Mouse (Mus musculus) layer of hippocampus, adult 2 months (tissue): ENCODE measurements at regions not wholly inside any gene's neighbourhood (a gene's known extent, or its start where the extent isn't known, plus 50 kb on each side); places are given as distances from the start of the nearest gene placed in this dataset.

Source experiments
- DNase-seq, 2 experiments: peaks; one replicate each; pipeline ENCODE4 v3.0.0; 2022; ENCODE audit warnings: low spot score in 2 of 2
- H3K27ac ChIP-seq: fragments of 200-600 bp; 2 replicates; pipeline ENCODE4 v1.8.1; 2022
- H3K4me3 ChIP-seq: fragments of 200-600 bp; 2 replicates; pipeline ENCODE4 v1.8.1; 2022; ENCODE audit warnings: mild to moderate bottlenecking
- CTCF ChIP-seq: fragments of 200-600 bp; conservative IDR thresholded peaks from 2 replicates; pipeline ENCODE4 v1.8.1; 2022; ENCODE audit warnings: antibody characterized with exemption, mild to moderate bottlenecking, moderate library complexity

- no peak overlapping the region for H3K4me3 ChIP-seq
- no peak for DNase-seq
- no peak overlapping the region for H3K27ac ChIP-seq
- TF ChIP-seq CTCF: no peak
Measured at GRCm38 (mm10) chr3:50619061-50619460, 175.6 kb upstream of the Slc7a11 start.

GRCm38 (mm10) chr3:50615384-50616285 lies 172.2 kb upstream of the Slc7a11 start:
- TF ChIP-seq CTCF: no peak
- DNase-seq: no peak
- Histone ChIP-seq H3K4me3 (no peak overlapping the region), H3K27ac (no peak overlapping the region)

- peak overlapping the region; percentile 59; the same call in 1 of the 2 replicates for H3K27ac ChIP-seq
- DNase-seq: peak in 1 of 2 experiments; percentile 26
- no peak for TF ChIP-seq CTCF
- H3K4me3 ChIP-seq: no peak overlapping the region
Measured at GRCm38 (mm10) chr3:50613011-50613410, 169.6 kb upstream of the Slc7a11 start.

- H3K4me3 ChIP-seq: no peak overlapping the region
- no peak for TF ChIP-seq CTCF
- no peak for DNase-seq
- H3K27ac ChIP-seq: no peak overlapping the region
Measured at GRCm38 (mm10) chr3:50609341-50610012, 166.1 kb upstream of the Slc7a11 start.

GRCm38 (mm10) chr3:50607736-50608135 lies 164.3 kb upstream of the Slc7a11 start:
- TF ChIP-seq CTCF: no peak
- no peak for DNase-seq
- Histone ChIP-seq H3K27ac (no peak overlapping the region; the same call in 1 of the 2 replicates), H3K4me3 (no peak overlapping the region)

GRCm38 (mm10) chr3:50606986-50607385 lies 163.6 kb upstream of the Slc7a11 start:
- Histone ChIP-seq H3K4me3 (no peak overlapping the region), H3K27ac (peak overlapping the region; percentile 32)
- TF ChIP-seq CTCF: no peak
- DNase-seq: peak in 1 of 2 experiments; percentile 7

GRCm38 (mm10) chr3:50605750-50606149 lies 162.3 kb upstream of the Slc7a11 start:
- no peak overlapping the region for H3K4me3 ChIP-seq
- no peak for DNase-seq
- 0 out of 2 replicates have a peak overlapping the region, but pooled peaks have one; percentile 32 for H3K27ac ChIP-seq
- no peak for TF ChIP-seq CTCF

GRCm38 (mm10) chr3:50603182-50603581 lies 159.8 kb upstream of the Slc7a11 start:
- no peak for DNase-seq
- Histone ChIP-seq H3K4me3 (no peak overlapping the region), H3K27ac (no peak overlapping the region)
- no peak for TF ChIP-seq CTCF

- DNase-seq: no peak
- no peak overlapping the region for H3K27ac ChIP-seq
- no peak for TF ChIP-seq CTCF
- H3K4me3 ChIP-seq: no peak overlapping the region
Measured at GRCm38 (mm10) chr3:50595732-50596131, 152.3 kb upstream of the Slc7a11 start.

- TF ChIP-seq CTCF: no peak
- Histone ChIP-seq H3K4me3 (no peak overlapping the region), H3K27ac (no peak overlapping the region)
- no peak for DNase-seq
Measured at GRCm38 (mm10) chr3:50584323-50584722, 140.9 kb upstream of the Slc7a11 start.

GRCm38 (mm10) chr3:50583475-50583874 lies 140.1 kb upstream of the Slc7a11 start:
- Histone ChIP-seq H3K27ac (no peak overlapping the region), H3K4me3 (no peak overlapping the region)
- TF ChIP-seq CTCF: no peak
- no peak for DNase-seq

- H3K27ac ChIP-seq: no peak overlapping the region
- DNase-seq: no peak
- TF ChIP-seq CTCF: no peak
- H3K4me3 ChIP-seq: no peak overlapping the region
Measured at GRCm38 (mm10) chr3:50574388-50574787, 131.0 kb upstream of the Slc7a11 start.

GRCm38 (mm10) chr3:50570027-50570426 lies 126.6 kb upstream of the Slc7a11 start:
- DNase-seq: no peak

More at GRCm38 (mm10) chr3:50570027-50570426, 126.6 kb upstream of the Slc7a11 start:
- Histone ChIP-seq H3K4me3 (no peak overlapping the region), H3K27ac (no peak overlapping the region)
- no peak for TF ChIP-seq CTCF
